Mouse (Mus musculus) neural tube, embryonic 15.5 days (tissue): ENCODE results near the gene Jazf1. TPM values are rescaled to one million over a fixed set of nuclear protein-coding genes. Genes with fewer than 3 reads are reported as not detected.

Source experiments
- ATAC-seq: fragments of 200-750 bp; cut with Nextera tagmentation; 2 replicates; pipeline ENCODE4 v1.8.0; 2017; ENCODE audit warnings: mild to moderate bottlenecking, moderate TSS enrichment, moderate library complexity; ENCODE audit not compliant: low FRiP score
- H3K27ac ChIP-seq: fragments of 300-500 bp; sonication (generic); replicated peaks from 2 replicates; pipeline ENCODE4 v1.5.1; 2015; ENCODE audit warnings: mild to moderate bottlenecking, inconsistent platforms
- H3K27me3 ChIP-seq: fragments of 300-500 bp; sonication (generic); replicated peaks from 2 replicates; pipeline ENCODE4 v1.6.1; 2015; ENCODE audit warnings: inconsistent platforms
- H3K36me3 ChIP-seq: fragments of 300-500 bp; sonication (generic); 2 replicates; pipeline ENCODE4 v1.6.1; 2015; ENCODE audit warnings: inconsistent platforms
- H3K4me1 ChIP-seq: fragments of 300-500 bp; sonication (generic); 2 replicates; pipeline ENCODE4 v1.6.1; 2015; ENCODE audit warnings: inconsistent platforms
- H3K4me2 ChIP-seq: fragments of 300-500 bp; sonication (generic); 2 replicates; pipeline ENCODE4 v1.6.1; 2015; ENCODE audit warnings: inconsistent platforms, mild to moderate bottlenecking, moderate library complexity
- H3K4me3 ChIP-seq: fragments of 300-500 bp; sonication (generic); replicated peaks from 2 replicates; pipeline ENCODE4 v1.5.1; 2015; ENCODE audit warnings: mild to moderate bottlenecking, inconsistent platforms
- H3K9ac ChIP-seq: fragments of 300-500 bp; sonication (generic); replicated peaks from 2 replicates; pipeline ENCODE4 v1.6.1; 2015; ENCODE audit warnings: mild to moderate bottlenecking, inconsistent platforms
- H3K9me3 ChIP-seq: fragments of 300-500 bp; sonication (generic); replicated peaks from 2 replicates; pipeline ENCODE4 v1.6.1; 2016; ENCODE audit warnings: inconsistent platforms
- WGBS: fragments of 180-500 bp; shearing (Covaris S2); methylation state at CpG from one replicate; pipeline ENCODE4 v1.1.7; 2015; ENCODE audit warnings: mixed read lengths; 5-methylcytosine and 5-hydroxymethylcytosine counted together
- polyA plus RNA-seq: library from polyadenylated mRNA; unstranded; fragments of >200 nt; fragmentation: Nextera tagmentation; extraction: Ambion mirVana; gene quantifications from 2 replicates; pipeline ENCODE4 v1.2.1, GENCODE M21; 2015

The Jazf1 gene
- polyA plus RNA-seq, 1 experiment from 2014 or later = 58.3 TPM

- Histone ChIP-seq H3K27ac (no peak overlapping the region), H3K4me3 (no peak overlapping the region), H3K27me3 (no peaks in the 10 kb centered on the region), H3K4me1 (peaks cover 29% of the 10 kb centered on the region), H3K4me2 (no peak overlapping the region), H3K9me3 (no peaks in the 10 kb centered on the region), H3K36me3 (no peaks in the 10 kb centered on the region), H3K9ac (no peak overlapping the region)
- no peak for ATAC-seq
- 62% methylated on average over 7 of the region's 7 CpGs for WGBS
These were observed 103.1 kb downstream of the Jazf1 start for GRCm38 (mm10) chr6:52965340-52965739.

GRCm38 (mm10) chr6:52963840-52964690 lies 104.4 kb downstream of the Jazf1 start:
- H3K27ac ChIP-seq = no peak overlapping the region
- H3K4me3 ChIP-seq = no peak overlapping the region
- ATAC-seq = 0 out of 2 replicates have a peak, but pooled peaks have one; percentile 59
- H3K36me3 ChIP-seq = no peaks in the 10 kb centered on the region
- no peaks in the 10 kb centered on the region for H3K9me3 ChIP-seq
- WGBS = 47% methylated on average over 13 of the region's 13 CpGs
- H3K9ac ChIP-seq = no peak overlapping the region
- no peak overlapping the region for H3K4me2 ChIP-seq
- H3K27me3 ChIP-seq = no peaks in the 10 kb centered on the region
- H3K4me1 ChIP-seq = peaks cover 29% of the 10 kb centered on the region

- WGBS = 46% methylated on average over 6 of the region's 6 CpGs
- ATAC-seq = no peak
- peaks cover 29% of the 10 kb centered on the region for H3K4me1 ChIP-seq
- H3K9me3 ChIP-seq = no peaks in the 10 kb centered on the region
- H3K9ac ChIP-seq = no peak overlapping the region
- no peak overlapping the region for H3K27ac ChIP-seq
- no peak overlapping the region for H3K4me2 ChIP-seq
- H3K27me3 ChIP-seq = no peaks in the 10 kb centered on the region
- H3K4me3 ChIP-seq = no peak overlapping the region
- H3K36me3 ChIP-seq = no peaks in the 10 kb centered on the region
These were observed 105.0 kb downstream of the Jazf1 start for GRCm38 (mm10) chr6:52963430-52963732.

- no peak overlapping the region for H3K9ac ChIP-seq
- no peak overlapping the region for H3K4me2 ChIP-seq
- no peaks in the 10 kb centered on the region for H3K9me3 ChIP-seq
- H3K4me1 ChIP-seq = peaks cover 29% of the 10 kb centered on the region
- 61% methylated on average over 4 of the region's 4 CpGs for WGBS
- no peaks in the 10 kb centered on the region for H3K27me3 ChIP-seq
- no peak for ATAC-seq
- H3K4me3 ChIP-seq = no peak overlapping the region
- H3K27ac ChIP-seq = no peak overlapping the region
- no peaks in the 10 kb centered on the region for H3K36me3 ChIP-seq
These were observed 105.6 kb downstream of the Jazf1 start for GRCm38 (mm10) chr6:52962600-52963429.

DNA sequence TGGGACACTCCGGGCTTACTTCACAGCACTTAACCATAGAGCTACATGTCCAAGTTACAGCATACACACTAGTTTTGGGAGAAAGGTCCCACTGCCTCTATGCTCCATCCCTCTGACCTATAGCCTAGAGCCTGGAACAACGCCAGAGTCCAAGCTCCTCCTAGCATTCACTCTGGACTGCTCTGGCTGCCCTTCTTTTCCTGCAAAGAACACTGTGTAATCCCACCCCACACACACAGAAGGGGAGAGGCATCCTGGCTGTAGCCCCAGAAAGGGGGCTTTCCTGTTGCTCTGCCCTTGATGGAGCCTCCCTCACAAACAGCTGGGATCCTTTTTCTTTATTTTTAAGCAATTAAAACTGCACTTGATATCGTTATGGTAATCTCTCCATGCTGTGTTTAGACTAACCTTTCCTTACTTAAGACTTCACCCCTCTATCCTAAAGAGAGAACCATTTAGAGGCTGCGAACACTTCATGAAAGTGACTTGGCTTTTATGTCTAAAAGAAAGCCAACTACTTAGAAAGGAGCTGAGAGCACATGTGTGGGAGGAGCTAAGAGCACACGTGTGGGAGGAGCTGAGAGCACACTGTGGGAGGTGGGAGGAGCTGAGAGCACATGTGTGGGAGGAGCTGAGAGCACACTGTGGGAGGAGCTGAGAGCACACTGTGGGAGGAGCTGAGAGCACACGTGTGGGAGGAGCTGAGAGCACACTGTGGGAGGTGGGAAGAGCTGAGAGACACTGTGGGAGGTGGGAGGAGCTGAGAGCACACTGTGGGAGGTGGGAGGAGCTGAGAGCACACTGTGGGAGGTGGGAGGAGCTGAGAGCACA lies 106.6 kb downstream of the Jazf1 start:
- no peak overlapping the region for H3K9ac ChIP-seq
- no peak overlapping the region for H3K4me2 ChIP-seq
- H3K36me3 ChIP-seq = no peaks in the 10 kb centered on the region
- 76% methylated on average over 6 of the region's 6 CpGs for WGBS
- H3K27ac ChIP-seq = 0 out of 2 replicates have a peak overlapping the region, but pooled peaks have one; percentile 14
- H3K27me3 ChIP-seq = no peaks in the 10 kb centered on the region
- no peak for ATAC-seq
- H3K4me1 ChIP-seq = peaks cover 27% of the 10 kb centered on the region
- H3K4me3 ChIP-seq = no peak overlapping the region
- H3K9me3 ChIP-seq = no peaks in the 10 kb centered on the region

- H3K4me1 ChIP-seq = peaks cover 10% of the 10 kb centered on the region
- WGBS = 9% methylated on average over 4 of the region's 4 CpGs
- H3K36me3 ChIP-seq = no peaks in the 10 kb centered on the region
- no peak overlapping the region for H3K9ac ChIP-seq
- ATAC-seq = no peak
- H3K27me3 ChIP-seq = no peaks in the 10 kb centered on the region
- H3K4me3 ChIP-seq = no peak overlapping the region
- H3K27ac ChIP-seq = no peak overlapping the region
- no peaks in the 10 kb centered on the region for H3K9me3 ChIP-seq
- H3K4me2 ChIP-seq = no peak overlapping the region
These were observed 110.7 kb downstream of the Jazf1 start for GRCm38 (mm10) chr6:52957730-52958129.

DNA sequence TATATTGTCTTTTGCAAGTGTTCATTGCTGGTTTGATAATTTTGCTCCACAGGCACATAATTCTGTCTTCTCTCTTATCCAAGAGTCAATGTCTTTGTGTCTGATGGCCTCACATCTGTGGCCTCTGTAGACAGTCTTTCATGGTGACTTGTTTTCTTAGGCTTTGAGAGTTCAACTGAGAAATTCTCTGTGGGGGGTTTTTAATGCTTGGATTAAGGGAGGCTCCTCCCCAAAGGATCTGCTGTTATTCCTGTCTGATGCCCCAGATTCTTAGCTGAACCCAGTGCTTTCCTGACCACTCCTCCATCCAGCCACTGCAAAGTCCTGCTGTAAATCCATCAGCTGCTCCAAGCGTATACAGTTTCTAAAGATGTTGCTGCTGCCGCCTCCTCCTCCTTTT lies 112.3 kb downstream of the Jazf1 start:
- no peak overlapping the region for H3K4me3 ChIP-seq
- no peaks in the 10 kb centered on the region for H3K9me3 ChIP-seq
- H3K27ac ChIP-seq = no peak overlapping the region
- peaks cover 8% of the 10 kb centered on the region; the same call in 1 of the 2 replicates for H3K4me1 ChIP-seq
- H3K9ac ChIP-seq = no peak overlapping the region
- no peak overlapping the region for H3K4me2 ChIP-seq
- WGBS = 80% methylated on average over 2 of the region's 2 CpGs
- ATAC-seq = no peak
- H3K27me3 ChIP-seq = no peaks in the 10 kb centered on the region
- H3K36me3 ChIP-seq = no peaks in the 10 kb centered on the region

GRCm38 (mm10) chr6:52955304-52955703 lies 113.1 kb downstream of the Jazf1 start:
- Histone ChIP-seq H3K27ac (no peak overlapping the region), H3K4me2 (no peak overlapping the region), H3K4me3 (no peak overlapping the region), H3K36me3 (no peaks in the 10 kb centered on the region), H3K9ac (no peak overlapping the region), H3K9me3 (no peaks in the 10 kb centered on the region), H3K27me3 (no peaks in the 10 kb centered on the region), H3K4me1 (peaks cover 12% of the 10 kb centered on the region)
- WGBS = 86% methylated on average over 2 of the region's 2 CpGs
- ATAC-seq = no peak

GRCm38 (mm10) chr6:52954861-52955260 lies 113.6 kb downstream of the Jazf1 start:
- H3K27me3 ChIP-seq = no peaks in the 10 kb centered on the region
- no peaks in the 10 kb centered on the region for H3K9me3 ChIP-seq
- H3K36me3 ChIP-seq = no peaks in the 10 kb centered on the region
- no peak overlapping the region for H3K9ac ChIP-seq
- peaks cover 13% of the 10 kb centered on the region for H3K4me1 ChIP-seq
- 96% methylated on average over 3 of the region's 3 CpGs for WGBS
- no peak overlapping the region for H3K4me2 ChIP-seq
- no peak overlapping the region for H3K27ac ChIP-seq
- H3K4me3 ChIP-seq = no peak overlapping the region
- no peak for ATAC-seq

DNA sequence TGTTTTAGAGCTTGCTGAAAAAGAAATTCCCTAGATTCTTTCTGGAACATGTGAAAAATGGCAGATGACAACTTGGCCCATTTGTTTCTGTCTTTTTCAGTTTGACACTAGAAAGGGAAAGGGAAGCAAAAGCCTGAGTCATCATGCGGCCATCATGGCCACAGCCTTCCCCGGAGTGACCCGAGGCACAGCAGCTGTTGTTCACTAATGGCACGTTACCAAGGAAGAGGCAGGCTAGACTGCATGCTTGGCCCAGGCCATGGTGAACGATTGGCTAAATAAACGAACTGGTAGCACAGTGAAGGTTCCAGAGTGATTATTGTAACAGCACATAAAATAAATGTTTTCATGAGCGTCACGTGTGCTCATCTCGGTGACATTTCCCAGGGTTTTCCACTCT lies 114.0 kb downstream of the Jazf1 start:
- H3K9me3 ChIP-seq = no peaks in the 10 kb centered on the region
- H3K9ac ChIP-seq = no peak overlapping the region
- 62% methylated on average over 9 of the region's 9 CpGs for WGBS
- no peaks in the 10 kb centered on the region for H3K36me3 ChIP-seq
- H3K27me3 ChIP-seq = no peaks in the 10 kb centered on the region
- H3K4me3 ChIP-seq = no peak overlapping the region
- no peak for ATAC-seq
- H3K4me1 ChIP-seq = peaks cover 13% of the 10 kb centered on the region
- no peak overlapping the region for H3K27ac ChIP-seq
- H3K4me2 ChIP-seq = no peak overlapping the region

GRCm38 (mm10) chr6:52952526-52952900 lies 115.9 kb downstream of the Jazf1 start:
- WGBS = 29% methylated on average over 8 of the region's 8 CpGs
- no peak for ATAC-seq
- no peak overlapping the region for H3K27ac ChIP-seq
- H3K9ac ChIP-seq = no peak overlapping the region
- no peak overlapping the region for H3K4me2 ChIP-seq
- no peaks in the 10 kb centered on the region for H3K27me3 ChIP-seq
- no peaks in the 10 kb centered on the region for H3K36me3 ChIP-seq
- no peaks in the 10 kb centered on the region for H3K9me3 ChIP-seq
- no peak overlapping the region for H3K4me3 ChIP-seq
- H3K4me1 ChIP-seq = peaks cover 13% of the 10 kb centered on the region
